Mouse (Mus musculus) T-cell, adult 2 months (primary cell): Measurements from ENCODE around the gene Acap3.

Experiments
- DNase-seq: peaks from one replicate; pipeline ENCODE4 v3.0.0; 2022; ENCODE audit warnings: low spot score

Gene Acap3

DNA sequence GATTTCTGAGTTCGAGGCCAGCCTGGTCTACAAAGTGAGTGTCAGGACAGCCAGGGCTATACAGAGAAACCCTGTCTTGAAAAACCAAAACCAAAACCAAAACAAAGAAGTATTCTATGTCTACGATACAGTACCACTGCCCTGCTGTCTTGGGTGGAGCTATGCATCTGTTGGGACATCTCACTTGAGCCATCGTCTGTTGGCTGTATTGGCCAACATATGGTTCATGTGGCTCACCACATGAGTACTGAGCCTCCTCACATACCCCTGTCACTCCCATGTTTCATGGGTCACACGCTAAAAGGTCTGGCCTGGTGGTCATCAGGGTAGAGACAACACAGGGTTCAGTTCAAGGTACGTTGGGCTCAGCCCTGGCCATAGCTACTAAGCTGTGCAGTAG lies 5.3 kb upstream of the Acap3 start:
- DNase-seq = no peak

GRCm38 (mm10) chr4:155887674-155888073 lies 3.9 kb upstream of the Acap3 start:
- no peak for DNase-seq

DNA sequence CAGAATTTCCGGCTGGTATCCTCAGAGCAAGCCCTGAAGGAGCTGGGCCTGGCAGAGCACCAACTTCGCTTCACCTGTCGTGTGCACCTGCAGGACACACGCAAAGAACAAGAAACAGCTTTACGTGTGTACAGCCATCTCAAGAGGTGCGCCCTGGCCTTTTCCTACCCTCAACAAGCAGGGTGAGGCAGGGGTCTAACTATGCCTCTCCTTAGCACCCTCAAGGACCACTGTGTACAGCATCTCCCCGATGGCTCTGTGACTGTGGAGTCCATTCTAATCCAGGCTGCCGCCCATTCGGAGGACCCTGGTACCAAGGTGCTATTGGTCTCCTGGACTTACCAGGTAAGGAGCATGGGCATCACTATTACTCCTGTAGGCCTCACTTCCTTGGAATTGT lies 3.4 kb upstream of the Acap3 start:
- DNase-seq = no peak

- DNase-seq = no peak
Measured at GRCm38 (mm10) chr4:155889316-155889715, 2.3 kb upstream of the Acap3 start.

DNA sequence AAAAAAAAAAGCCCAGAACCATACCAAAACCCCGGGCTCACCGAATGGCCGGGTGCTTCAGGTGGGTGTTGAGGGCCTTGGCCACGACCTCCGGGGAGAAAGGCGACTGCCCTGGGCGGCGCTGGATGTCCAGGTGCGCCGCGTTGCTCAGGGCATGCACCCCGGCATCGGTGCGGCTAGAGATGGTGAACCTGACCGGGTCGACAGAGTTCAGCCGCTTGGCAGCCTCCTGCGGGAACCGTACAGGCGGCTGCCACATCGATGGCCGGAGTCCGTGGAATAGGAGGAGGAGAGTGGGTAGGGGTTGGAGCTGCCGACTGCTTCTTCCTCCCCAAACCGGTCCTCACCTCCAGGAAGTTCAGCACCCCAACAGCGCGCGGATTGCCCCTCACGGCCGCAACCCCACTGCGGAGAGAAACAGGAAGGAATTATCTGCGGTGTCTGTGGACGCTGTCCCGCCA lies 581 bp upstream of the Acap3 start:
- no peak for DNase-seq

DNA sequence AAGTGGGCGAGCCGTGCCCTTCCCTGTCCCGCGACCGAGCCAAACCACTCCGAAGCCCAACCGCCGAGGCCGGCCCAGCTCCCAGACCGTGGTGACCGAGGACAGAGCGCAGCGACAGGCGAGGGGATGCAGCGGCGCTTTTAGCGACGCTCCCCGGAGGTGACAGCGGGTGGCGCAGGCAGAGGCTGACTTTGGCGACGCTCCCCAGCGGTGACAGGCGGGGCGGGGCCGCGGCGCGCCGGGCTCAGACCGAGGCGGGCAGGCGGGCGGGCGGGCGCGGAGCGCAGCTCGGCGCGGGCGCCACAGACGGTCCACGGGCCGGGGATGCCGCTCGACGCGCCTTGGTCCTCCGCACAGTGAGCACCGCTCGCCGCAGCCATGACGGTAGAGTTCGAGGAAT lies 395 bp downstream of the Acap3 start:
- peak; percentile 80 for DNase-seq

DNA sequence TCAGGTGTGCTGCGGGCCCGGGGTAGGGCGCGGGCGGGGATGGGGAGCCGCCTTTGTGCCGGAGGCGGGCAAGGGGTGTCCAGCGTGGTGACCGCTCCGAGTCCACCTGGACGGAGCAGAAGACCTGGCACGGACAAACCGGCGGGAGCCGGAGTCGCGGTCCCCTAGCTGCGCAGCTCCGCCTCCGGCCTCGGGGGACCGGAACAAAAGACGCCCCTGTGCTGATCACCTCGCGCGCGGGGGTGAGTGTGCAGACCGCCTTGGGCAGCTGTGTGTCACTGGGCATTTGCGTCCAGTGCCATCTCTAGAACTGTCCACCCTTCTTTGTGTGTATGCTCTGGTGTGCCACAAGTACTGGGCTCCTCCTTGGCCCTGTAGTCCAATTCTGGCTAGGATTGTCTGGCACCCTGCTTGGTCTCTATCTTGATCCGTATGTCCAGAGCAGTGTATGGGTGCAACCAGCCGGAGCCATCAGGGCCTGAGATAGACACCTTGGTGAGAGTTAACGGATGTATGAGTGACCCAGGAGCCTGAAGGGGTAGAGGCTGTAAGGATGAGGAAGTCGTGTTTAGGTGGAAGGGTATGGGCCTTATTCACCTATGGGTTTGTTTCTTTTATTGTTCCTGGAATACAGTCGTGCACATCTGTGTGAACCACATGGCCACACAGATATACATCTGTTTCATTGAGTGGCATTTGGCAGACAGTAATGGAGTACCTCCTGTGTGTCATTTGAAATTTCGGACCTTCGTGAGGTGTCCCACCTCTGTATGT lies 1.0 kb downstream of the Acap3 start:
- no peak for DNase-seq

- DNase-seq = no peak
Measured at GRCm38 (mm10) chr4:155893212-155893690, 1.6 kb downstream of the Acap3 start.

DNA sequence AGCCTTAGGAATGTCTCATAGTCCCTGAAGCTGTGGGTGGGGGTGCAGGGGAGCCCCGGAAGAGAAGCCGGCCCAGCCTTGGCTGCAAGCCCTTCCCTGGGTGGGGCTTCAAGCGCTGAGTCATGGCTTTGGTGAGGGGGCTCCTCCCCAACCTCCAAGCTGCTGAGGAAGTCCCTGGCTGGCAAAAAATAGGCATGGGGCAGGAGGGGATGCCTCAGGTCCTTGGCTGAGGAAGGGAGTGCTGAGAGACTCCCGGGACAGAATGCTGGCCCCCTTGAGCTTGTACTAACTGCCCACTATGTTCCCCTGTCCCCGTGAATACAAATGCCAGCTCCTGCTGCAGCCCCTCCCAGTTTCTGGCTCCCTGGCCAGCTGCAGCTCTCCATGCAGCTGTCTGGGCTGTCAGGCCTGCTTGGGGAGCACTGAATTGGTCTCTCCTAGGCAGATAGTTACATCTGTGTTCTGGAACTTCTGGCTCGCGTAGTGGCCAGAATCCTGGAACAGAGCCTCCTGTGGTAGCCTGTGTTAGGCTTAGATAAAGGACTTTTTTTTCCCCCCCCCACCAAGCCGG lies 2.8 kb downstream of the Acap3 start:
- DNase-seq = peak; percentile 35

DNA sequence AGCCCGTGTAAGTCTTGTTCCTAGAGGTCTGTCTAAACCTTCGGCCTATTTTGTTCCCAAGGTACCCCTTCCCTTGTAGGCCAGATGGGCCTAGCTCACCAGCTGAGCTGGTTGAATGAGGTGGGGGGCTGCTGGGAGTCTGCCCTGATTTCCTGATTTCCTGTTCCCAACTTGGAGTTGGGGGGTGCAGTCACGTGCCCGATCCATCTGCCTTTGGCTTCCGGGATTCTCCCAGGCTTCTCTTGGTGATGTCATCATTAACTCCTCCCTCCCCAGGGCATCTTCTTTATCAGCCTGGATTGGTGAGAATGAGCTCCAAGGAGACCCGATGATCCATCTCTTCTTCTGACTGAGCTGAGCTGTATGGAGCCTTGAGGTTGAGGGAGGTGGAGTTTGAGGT lies 3.6 kb downstream of the Acap3 start:
- no peak for DNase-seq

GRCm38 (mm10) chr4:155895826-155896225 lies 4.2 kb downstream of the Acap3 start:
- no peak for DNase-seq

GRCm38 (mm10) chr4:155896461-155896860 lies 4.8 kb downstream of the Acap3 start:
- no peak for DNase-seq

GRCm38 (mm10) chr4:155898318-155898717 lies 6.7 kb downstream of the Acap3 start:
- DNase-seq = no peak

- no peak for DNase-seq
Measured at GRCm38 (mm10) chr4:155899355-155899754, 7.7 kb downstream of the Acap3 start.

GRCm38 (mm10) chr4:155901205-155901604 lies 9.6 kb downstream of the Acap3 start:
- DNase-seq = no peak

DNA sequence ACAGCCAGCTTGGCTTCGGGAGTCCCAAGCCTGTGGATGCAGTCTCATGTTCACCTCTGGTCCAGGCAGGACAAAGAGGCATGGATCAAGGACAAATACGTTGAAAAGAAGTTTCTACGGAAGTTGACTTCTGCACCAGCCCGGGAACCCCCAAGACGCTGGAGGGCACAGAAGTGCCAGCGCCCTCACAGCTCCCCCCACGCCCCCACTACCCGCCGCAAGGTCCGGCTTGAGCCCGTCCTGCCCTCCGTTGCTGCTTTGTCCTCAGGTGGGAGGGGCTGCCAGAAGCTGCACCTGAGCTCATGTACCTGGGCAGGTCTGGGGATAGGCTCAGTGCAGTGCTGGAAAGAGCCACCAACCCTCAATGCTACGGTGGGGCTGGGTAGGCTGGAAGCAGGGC lies 11.6 kb downstream of the Acap3 start:
- no peak for DNase-seq

DNA sequence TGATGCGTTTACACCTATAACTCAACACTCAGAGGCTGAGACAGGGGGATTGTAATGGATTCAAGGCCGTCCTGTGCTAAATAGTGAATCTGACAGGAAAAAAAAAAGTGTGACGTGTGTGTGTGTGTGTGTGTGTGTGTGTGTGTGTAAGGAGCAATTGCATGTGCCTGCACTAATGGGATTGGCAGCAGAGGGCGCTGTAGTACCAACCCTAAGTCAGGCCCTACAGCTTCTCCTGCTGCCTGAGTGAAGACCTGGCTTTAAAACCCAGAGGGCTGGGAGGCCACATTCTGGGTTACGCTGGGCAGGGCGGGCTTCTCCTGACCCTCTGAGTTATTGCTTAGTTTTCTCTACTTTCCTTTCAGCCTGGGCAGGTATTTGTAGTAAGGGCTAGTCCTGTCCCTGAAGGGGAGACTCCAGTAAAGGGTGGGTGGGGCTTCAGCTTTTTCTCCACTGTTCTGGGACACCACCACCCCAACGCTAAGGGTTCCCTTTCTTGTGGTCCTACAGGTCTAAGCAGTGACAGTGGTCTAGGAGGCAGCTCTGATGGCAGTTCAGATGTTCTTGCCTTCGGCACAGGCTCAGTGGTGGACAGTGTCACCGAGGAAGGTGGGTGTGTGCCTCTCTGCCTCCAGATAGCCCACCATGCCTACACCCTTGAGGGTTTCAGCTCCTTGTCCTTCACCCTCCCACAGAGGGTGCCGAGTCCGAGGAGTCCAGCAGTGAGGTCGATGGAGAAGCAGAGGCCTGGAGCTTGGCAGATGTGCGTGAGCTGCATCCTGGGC lies 12.9 kb downstream of the Acap3 start:
- DNase-seq = no peak

DNA sequence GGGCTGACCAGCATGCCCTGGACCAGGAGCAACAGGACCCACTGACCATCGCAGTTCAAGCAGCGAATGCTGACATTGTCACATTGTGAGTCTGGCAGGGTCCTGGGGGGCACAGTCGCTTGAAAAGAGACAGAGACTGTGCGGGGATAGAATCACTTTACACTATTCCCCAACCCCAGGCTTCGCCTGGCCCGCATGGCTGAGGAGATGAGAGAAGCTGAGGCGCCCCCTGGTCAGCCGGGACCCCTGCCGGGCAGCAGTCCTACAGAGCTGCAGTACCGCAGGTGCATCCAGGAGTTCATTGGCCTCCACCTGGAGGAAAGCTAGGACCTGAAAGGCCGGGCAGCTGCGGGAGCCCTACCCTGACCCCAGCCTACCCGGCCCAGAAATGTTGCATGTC lies 14.0 kb downstream of the Acap3 start:
- DNase-seq = no peak

DNA sequence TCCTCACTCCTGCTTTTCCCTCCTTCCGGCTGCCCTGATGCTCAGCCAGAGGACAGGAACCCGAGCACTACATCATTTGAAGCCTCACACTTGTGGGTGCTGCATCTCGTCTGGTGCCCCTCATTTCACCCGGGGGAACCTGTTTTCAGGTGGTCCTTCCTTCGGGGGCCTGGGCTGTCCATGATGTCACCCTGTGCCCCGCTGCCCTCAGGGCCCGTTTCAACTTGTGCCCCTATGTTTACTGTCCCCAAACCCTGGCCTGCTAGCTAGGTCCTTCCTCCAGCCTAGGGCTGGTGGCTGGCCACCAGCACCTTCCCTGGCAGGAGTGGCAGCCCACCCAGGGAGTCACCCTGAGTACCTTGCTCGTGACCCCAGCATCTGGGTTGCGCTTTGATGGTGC lies 14.5 kb downstream of the Acap3 start:
- DNase-seq = no peak

- DNase-seq = no peak
Measured at GRCm38 (mm10) chr4:155907003-155907402, 15.4 kb downstream of the Acap3 start.

- no peak for DNase-seq
Measured at GRCm38 (mm10) chr4:155908281-155908680, 16.7 kb downstream of the Acap3 start.

GRCm38 (mm10) chr4:155908751-155909150 lies 17.1 kb downstream of the Acap3 start:
- no peak for DNase-seq

- no peak for DNase-seq
Measured at GRCm38 (mm10) chr4:155932031-155932430, 40.4 kb downstream of the Acap3 start.
